Mouse (Mus musculus) CH12.LX (cell line): ENCODE data around the gene Zfp867. TPM values are rescaled to one million over a fixed set of nuclear protein-coding genes. Genes with fewer than 3 reads are reported as not detected.

Source experiments
- DNase-seq: peaks from one replicate; pipeline ENCODE4 v3.0.0-alpha.2; 2013; ENCODE audit errors: extremely low read depth
- H3K27ac ChIP-seq: 2 replicates; pipeline ENCODE4 v1.5.1; 2012; ENCODE audit warnings: low read depth, mild to moderate bottlenecking, control low read depth, moderate library complexity; ENCODE audit not compliant: insufficient read depth
- H3K27me3 ChIP-seq: replicated peaks from 2 replicates; pipeline ENCODE3; 2012; ENCODE audit warnings: inconsistent platforms
- H3K36me3 ChIP-seq, 2 experiments: replicated peaks in 1 of 2; 2 replicates each; pipeline versions ENCODE3 to v1.6.1; 2012; ENCODE audit warnings: inconsistent platforms in 1 of 2, low read length in 1 of 2, mild to moderate bottlenecking in 1 of 2, mixed read lengths in 1 of 2, moderate library complexity in 1 of 2; ENCODE audit not compliant: control insufficient read depth in 1 of 2, insufficient read depth in 1 of 2
- H3K4me1 ChIP-seq, 2 experiments: 2 replicates each; pipeline ENCODE4 v1.6.1; 2012; ENCODE audit warnings: inconsistent platforms in 1 of 2, moderate library complexity in 1 of 2; ENCODE audit not compliant: insufficient read depth in 2 of 2, control insufficient read depth in 1 of 2
- H3K4me2 ChIP-seq: 2 replicates; pipeline ENCODE4 v1.6.1; 2012; ENCODE audit warnings: low read depth, mild to moderate bottlenecking, control low read depth; ENCODE audit not compliant: poor library complexity, insufficient read depth, severe bottlenecking
- H3K4me3 ChIP-seq, 3 experiments: fragments of 150-350 bp in 1 of 3; sonication (generic) in 1 of 3; replicated peaks in 1 of 3; 2 replicates each; pipeline versions ENCODE3 to v1.5.1; 2011 to 2012; ENCODE audit warnings: low read depth in 2 of 3, low read length in 2 of 3, mild to moderate bottlenecking in 2 of 3, moderate library complexity in 2 of 3, control low read depth in 1 of 3, improper control_type of control experiment in 1 of 3, inconsistent platforms in 1 of 3, mixed read lengths in 1 of 3; ENCODE audit not compliant: poor library complexity in 1 of 3
- H3K79me2 ChIP-seq: replicated peaks from 2 replicates; pipeline ENCODE4 v1.6.1; 2012; ENCODE audit warnings: mild to moderate bottlenecking, moderate library complexity; ENCODE audit not compliant: control insufficient read depth, poor library complexity, insufficient read depth, severe bottlenecking; ENCODE audit errors: extremely low read depth
- H3K9ac ChIP-seq: 2 replicates; pipeline ENCODE4 v1.6.1; 2012; ENCODE audit warnings: low read depth, mild to moderate bottlenecking, control low read depth, moderate library complexity; ENCODE audit not compliant: insufficient read depth
- H3K9me3 ChIP-seq: replicated peaks from 2 replicates; pipeline ENCODE3; 2012; ENCODE audit warnings: low read length, inconsistent platforms, mixed read lengths
- CHD1 ChIP-seq: IDR thresholded peaks from 2 replicates; pipeline ENCODE4 v1.6.1; 2012; ENCODE audit warnings: low read depth, low read length, improper control_type of control experiment, inconsistent platforms
- CTCF ChIP-seq, 2 experiments: IDR thresholded peaks in 1 of 2; conservative IDR thresholded peaks in 1 of 2; 2 replicates each; pipeline ENCODE4 v1.5.1; 2011 to 2012; ENCODE audit warnings: low read depth in 2 of 2, low read length in 2 of 2, improper control_type of control experiment in 1 of 2, inconsistent platforms in 1 of 2, mild to moderate bottlenecking in 1 of 2, moderate library complexity in 1 of 2
- ELF1 ChIP-seq: IDR thresholded peaks from 2 replicates; pipeline ENCODE4 v1.6.1; 2014; ENCODE audit warnings: low read depth, mild to moderate bottlenecking, inconsistent platforms, low read length, improper control_type of control experiment
- EP300 ChIP-seq: IDR thresholded peaks from 2 replicates; pipeline ENCODE4 v1.6.1; 2011; ENCODE audit warnings: low read length, improper control_type of control experiment
- ETS1 ChIP-seq: conservative IDR thresholded peaks from 2 replicates; pipeline ENCODE4 v1.6.1; 2012; ENCODE audit warnings: low read depth, mild to moderate bottlenecking, inconsistent platforms, low read length, improper control_type of control experiment, moderate library complexity
- GABPA ChIP-seq: IDR thresholded peaks from 2 replicates; pipeline ENCODE4 v1.6.1; 2012; ENCODE audit warnings: low read depth, low read length, improper control_type of control experiment, inconsistent platforms; ENCODE audit not compliant: insufficient replicate concordance
- HCFC1 ChIP-seq: IDR thresholded peaks from 2 replicates; pipeline ENCODE4 v1.6.1; 2012; ENCODE audit warnings: low read depth, mild to moderate bottlenecking, inconsistent platforms, low read length, improper control_type of control experiment
- IRF4 ChIP-seq: IDR thresholded peaks from 2 replicates; pipeline ENCODE4 v1.6.1; 2014; ENCODE audit warnings: low read depth, mild to moderate bottlenecking, inconsistent platforms, low read length, improper control_type of control experiment
- JUND ChIP-seq: conservative IDR thresholded peaks from 2 replicates; pipeline ENCODE4 v1.6.1; 2011; ENCODE audit warnings: low read depth, low read length, improper control_type of control experiment
- MAFK ChIP-seq: IDR thresholded peaks from 2 replicates; pipeline ENCODE4 v1.6.1; 2011; ENCODE audit warnings: low read length, improper control_type of control experiment; ENCODE audit not compliant: insufficient replicate concordance
- MAX ChIP-seq: IDR thresholded peaks from 2 replicates; pipeline ENCODE4 v1.6.1; 2011; ENCODE audit warnings: low read length, improper control_type of control experiment
- MAZ ChIP-seq: IDR thresholded peaks from 2 replicates; pipeline ENCODE4 v1.6.1; 2012; ENCODE audit warnings: low read depth, mild to moderate bottlenecking, inconsistent platforms, low read length, improper control_type of control experiment, moderate library complexity
- MEF2A ChIP-seq: IDR thresholded peaks from 2 replicates; pipeline ENCODE4 v1.6.1; 2014; ENCODE audit warnings: low read depth, mild to moderate bottlenecking, inconsistent platforms, low read length, improper control_type of control experiment, borderline replicate concordance
- MXI1 ChIP-seq: IDR thresholded peaks from 2 replicates; pipeline ENCODE4 v1.6.1; 2011; ENCODE audit warnings: mild to moderate bottlenecking, low read depth, low read length, improper control_type of control experiment
- MYC ChIP-seq: IDR thresholded peaks from 2 replicates; pipeline ENCODE4 v1.6.1; 2011; ENCODE audit warnings: low read depth, mild to moderate bottlenecking, improper control_type of control experiment, low read length
- NELFE ChIP-seq: IDR thresholded peaks from 2 replicates; pipeline ENCODE4 v1.6.1; 2011; ENCODE audit warnings: low read depth, low read length, improper control_type of control experiment
- NRF1 ChIP-seq: IDR thresholded peaks from 2 replicates; pipeline ENCODE4 v1.6.1; 2014; ENCODE audit warnings: low read depth, mild to moderate bottlenecking, inconsistent platforms, low read length, improper control_type of control experiment, moderate library complexity
- PAX5 ChIP-seq: IDR thresholded peaks from 2 replicates; pipeline ENCODE4 v1.6.1; 2012; ENCODE audit warnings: low read length, inconsistent platforms, mixed read lengths
- POLR2A ChIP-seq: IDR thresholded peaks from 2 replicates; pipeline ENCODE4 v1.6.1; 2011; ENCODE audit warnings: low read depth, mild to moderate bottlenecking, improper control_type of control experiment, low read length
- POLR2AphosphoS2 ChIP-seq: IDR thresholded peaks from 2 replicates; pipeline ENCODE4 v1.6.1; 2011; ENCODE audit warnings: low read depth, low read length, improper control_type of control experiment
- RAD21 ChIP-seq: IDR thresholded peaks from 2 replicates; pipeline ENCODE4 v1.6.1; 2011; ENCODE audit warnings: low read depth, mild to moderate bottlenecking, low read length, improper control_type of control experiment, moderate library complexity
- RCOR1 ChIP-seq: conservative IDR thresholded peaks from 2 replicates; pipeline ENCODE4 v1.6.1; 2012; ENCODE audit warnings: low read depth, mild to moderate bottlenecking, inconsistent platforms, low read length, improper control_type of control experiment
- SMC3 ChIP-seq: IDR thresholded peaks from 2 replicates; pipeline ENCODE4 v1.6.1; 2011; ENCODE audit warnings: low read depth, low read length, improper control_type of control experiment
- TBP ChIP-seq: conservative IDR thresholded peaks from 2 replicates; pipeline ENCODE4 v1.6.1; 2011; ENCODE audit warnings: low read depth, low read length, improper control_type of control experiment
- TCF12 ChIP-seq: IDR thresholded peaks from 2 replicates; pipeline ENCODE4 v1.6.1; 2014; ENCODE audit warnings: low read depth, mild to moderate bottlenecking, inconsistent platforms, low read length, improper control_type of control experiment
- UBTF ChIP-seq: IDR thresholded peaks from 2 replicates; pipeline ENCODE4 v1.6.1; 2012; ENCODE audit warnings: low read depth, mild to moderate bottlenecking, inconsistent platforms, low read length, improper control_type of control experiment, moderate library complexity
- USF1 ChIP-seq: IDR thresholded peaks from 2 replicates; pipeline ENCODE4 v1.6.1; 2014; ENCODE audit warnings: low read depth, mild to moderate bottlenecking, inconsistent platforms, low read length, improper control_type of control experiment
- USF2 ChIP-seq: conservative IDR thresholded peaks from 2 replicates; pipeline ENCODE4 v1.6.1; 2011; ENCODE audit warnings: low read depth, low read length, improper control_type of control experiment
- ZKSCAN1 ChIP-seq: IDR thresholded peaks from 2 replicates; pipeline ENCODE4 v1.6.1; 2012; ENCODE audit warnings: low read depth, inconsistent platforms, low read length, improper control_type of control experiment, borderline replicate concordance
- ZNF384 ChIP-seq: IDR thresholded peaks from 2 replicates; pipeline ENCODE4 v1.6.1; 2012; ENCODE audit warnings: low read depth, low read length, improper control_type of control experiment, inconsistent platforms
- dilution Hi-C: fragments of 300-500 bp; cut with MboI; formaldehyde crosslinking; loops from 2 replicates; pipeline ENCODE4 v1.14.3; 2020; ENCODE audit warnings: low sequenced_read_pairs; ENCODE audit not compliant: extremely low pct_unique_long_range_greater_than_20kb, extremely low pct_ligation_motif_present
- in situ Hi-C: fragments of 300-500 bp; cut with MboI; formaldehyde crosslinking; loops from 3 replicates; pipeline ENCODE4 v1.14.3; 2019; ENCODE audit warnings: low sequenced_read_pairs, low pct_ligation_motif_present, low pct_unique_long_range_greater_than_20kb, mixed read lengths
- polyA plus RNA-seq: library from polyadenylated mRNA; unstranded; fragments of >175 nt; gene quantifications from 2 replicates; pipeline ENCODE4 v1.2.1, GENCODE M21; 2012; ENCODE audit warnings: low read depth; ENCODE audit not compliant: insufficient read length
- total RNA-seq, 2 experiments: library from RNA; depleted of rRNA; stranded (reverse); fragments of 300-350 nt in 1 of 2; fragments of >200 nt in 1 of 2; gene quantifications; 2 replicates each; pipeline ENCODE4 v1.2.3; 2012 to 2014

Gene Zfp867
- total and polyA plus RNA-seq, 3 experiments: 4.6 to 7.1 (median 4.9) TPM

DNA sequence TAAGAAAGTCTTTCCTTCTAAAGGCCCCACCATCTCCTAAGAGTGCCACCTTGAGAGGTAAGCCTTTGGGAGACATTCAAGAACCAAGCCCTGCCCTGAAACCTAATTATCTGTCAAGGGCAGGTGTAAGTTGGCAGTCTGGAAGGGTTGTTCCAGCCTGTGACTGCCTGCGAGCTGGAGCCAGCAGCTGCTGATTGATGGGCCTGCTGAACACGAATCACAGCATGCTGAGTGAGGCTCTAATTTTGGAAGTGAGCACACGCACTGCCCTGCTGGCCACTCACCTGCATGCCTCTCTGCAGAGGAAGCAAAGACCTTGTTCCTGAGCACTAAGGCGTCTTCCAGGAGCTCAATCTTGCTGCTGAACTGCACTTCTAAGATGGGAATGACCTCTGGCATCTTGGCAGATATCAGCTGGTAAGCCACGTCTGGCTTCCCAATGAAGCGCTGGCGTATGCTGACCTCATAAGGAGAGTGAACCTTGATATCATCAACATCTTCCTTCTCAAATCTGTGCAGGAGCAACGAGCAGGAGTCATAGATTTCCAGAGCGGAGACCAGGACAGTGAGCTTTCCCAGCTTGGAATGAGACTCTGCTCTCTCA is 44.1 kb downstream of the Zfp867 start:
- Histone ChIP-seq H3K4me1 (peaks cover 0 to 16% of the 10 kb centered on the region in 2 experiments; a peak in 2 of 4 replicates), H3K9me3 (no peaks in the 10 kb centered on the region), H3K4me3 (no peak overlapping the region), H3K27ac (no peak overlapping the region), H3K27me3 (no peaks in the 10 kb centered on the region), H3K79me2 (no peaks in the 10 kb centered on the region; the same call in 1 of the 2 replicates), H3K4me2 (no peak overlapping the region), H3K36me3 (peaks cover 53 to 91% of the 10 kb centered on the region in 2 experiments), H3K9ac (no peak overlapping the region)
- TF ChIP-seq MEF2A: no peak
- TF ChIP-seq MXI1: no peak
- no peak for TF ChIP-seq IRF4
- no peak for TF ChIP-seq HCFC1
- no peak for TF ChIP-seq ELF1
- no peak for TF ChIP-seq RCOR1
- TF ChIP-seq UBTF: no peak
- no peak for TF ChIP-seq GABPA
- no peak for DNase-seq
- dilution Hi-C loops: no loop called here
- in situ Hi-C loops: no loop called here

DNA sequence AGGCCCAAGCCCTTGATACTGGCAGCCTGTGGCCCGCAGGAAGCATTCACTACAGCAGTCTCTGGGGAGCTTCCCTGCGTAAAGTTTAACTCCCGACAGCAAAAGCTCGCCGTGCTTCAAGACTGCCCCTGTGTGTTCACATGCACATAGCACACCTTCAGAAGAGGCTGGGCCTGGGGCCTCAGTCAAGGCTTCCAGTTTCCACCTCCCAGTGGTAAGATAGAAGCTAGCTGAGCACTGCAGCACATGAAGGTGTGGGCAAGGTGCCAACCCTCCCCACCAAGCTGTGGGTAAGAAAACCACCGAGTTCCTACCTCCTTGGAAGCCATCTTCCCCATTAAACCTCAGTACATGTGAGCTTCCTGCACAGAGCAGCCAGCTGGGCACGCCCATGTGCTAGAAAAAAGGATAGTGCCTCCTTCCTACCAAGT is 46.6 kb downstream of the Zfp867 start:
- no peaks in the 10 kb centered on the region for H3K79me2 ChIP-seq
- H3K9me3 ChIP-seq: no peaks in the 10 kb centered on the region
- no peak overlapping the region for H3K27ac ChIP-seq
- no peak overlapping the region for H3K4me3 ChIP-seq
- no peak overlapping the region for H3K9ac ChIP-seq
- H3K4me1 ChIP-seq: peaks cover 16 to 28% of the 10 kb centered on the region in 2 experiments
- peak; percentile 37 for DNase-seq
- in situ Hi-C loops: no loop called here
- peaks cover 57 to 91% of the 10 kb centered on the region in 2 experiments for H3K36me3 ChIP-seq
- H3K4me2 ChIP-seq: no peak overlapping the region
- H3K27me3 ChIP-seq: no peaks in the 10 kb centered on the region
- TF ChIP-seq TCF12 (no peak), ZKSCAN1 (no peak), ZNF384 (no peak), MYC (no peak), JUND (no peak), RCOR1 (no peak), EP300 (no peak), SMC3 (peak; percentile 80), ETS1 (no peak), ELF1 (no peak), MAFK (no peak), USF2 (no peak), MXI1 (no peak), CHD1 (no peak), PAX5 (no peak), CTCF (conservative IDR thresholded peaks at IDR 0.05 in 1 of 2, IDR thresholded peaks at IDR 0.05 in 1 of 2; ENCODE audit: low read depth in 2 of 2, low read length in 2 of 2) (peak in 1 of 2 experiments; percentile 77; a peak in 2 of 4 replicates), RAD21 (peak; percentile 76), MAZ (no peak), NRF1 (no peak), POLR2AphosphoS2 (no peak), USF1 (no peak), TBP (no peak), MEF2A (no peak), POLR2A (no peak), NELFE (no peak), MAX (no peak)
- TF ChIP-seq, all 38 proteins: peak for 3
- dilution Hi-C loops: no loop called here
